Mouse (Mus musculus): ENCODE data around the gene Fntb. TPM values are rescaled to one million over a fixed set of nuclear protein-coding genes. Genes with fewer than 3 reads are reported as not detected.

Fntb gene
- polyA plus RNA-seq, 1 experiment = 23.8 TPM

- no peak overlapping the region for H3K4me2 ChIP-seq (ENCODE audit: low read depth)
- H3K4me3 ChIP-seq = no peak overlapping the region
- no peaks in the 10 kb centered on the region for H3K27me3 ChIP-seq (ENCODE audit: control insufficient read depth, insufficient read depth, insufficient read length)
- no peaks in the 10 kb centered on the region for H3K36me3 ChIP-seq (ENCODE audit: control insufficient read depth, insufficient read depth)
- no peaks in the 10 kb centered on the region for H3K79me2 ChIP-seq (ENCODE audit: control insufficient read depth, insufficient read depth)
- no peak for TF ChIP-seq SRF (IDR thresholded peaks at IDR 0.05; ENCODE audit: control insufficient read depth, insufficient read length, low read depth)
- no peak for TF ChIP-seq USF1 (IDR thresholded peaks at IDR 0.05; ENCODE audit: low read depth)
- no peak for TF ChIP-seq TCF3 (IDR thresholded peaks at IDR 0.05; ENCODE audit: insufficient read length, low read depth)
- TF ChIP-seq CEBPB (IDR thresholded peaks at IDR 0.05; ENCODE audit: insufficient read depth, poor library complexity, severe bottlenecking) = no peak
- TF ChIP-seq TCF12 (IDR thresholded peaks at IDR 0.05; ENCODE audit: insufficient read depth, poor library complexity, severe bottlenecking) = no peak
- no peak for TF ChIP-seq MAX (IDR thresholded peaks at IDR 0.05; ENCODE audit: low read depth)
- TF ChIP-seq MYOG (IDR thresholded peaks at IDR 0.05; ENCODE audit: control insufficient read depth in 1 of 3, insufficient read depth in 1 of 3, insufficient read length in 2 of 3, low read depth in 2 of 3) = no peak
- TF ChIP-seq REST (IDR thresholded peaks at IDR 0.05; ENCODE audit: insufficient read depth, insufficient read length) = no peak
- H3ac ChIP-seq (ENCODE audit: control insufficient read depth, insufficient read length) = no peak overlapping the region
These were observed 13.1 kb downstream of the Fntb start for GRCm38 (mm10) chr12:76778305-76779083.

GRCm38 (mm10) chr12:76779951-76780350 lies 14.6 kb downstream of the Fntb start:
- Histone ChIP-seq H3K4me3 (no peak overlapping the region), H3K27me3 (ENCODE audit: control insufficient read depth, insufficient read depth, insufficient read length) (no peaks in the 10 kb centered on the region), H3ac (ENCODE audit: control insufficient read depth, insufficient read length) (no peak overlapping the region), H3K4me2 (ENCODE audit: low read depth) (no peak overlapping the region), H3K36me3 (ENCODE audit: control insufficient read depth, insufficient read depth) (no peaks in the 10 kb centered on the region), H3K79me2 (ENCODE audit: control insufficient read depth, insufficient read depth) (no peaks in the 10 kb centered on the region)
- TF ChIP-seq MYOG (IDR thresholded peaks at IDR 0.05; ENCODE audit: control insufficient read depth in 1 of 3, insufficient read depth in 1 of 3, insufficient read length in 2 of 3, low read depth in 2 of 3) (no peak), POLR2A (IDR thresholded peaks at IDR 0.05; ENCODE audit: insufficient read length, low read depth) (no peak), POLR2AphosphoS2 (IDR thresholded peaks at IDR 0.05; ENCODE audit: insufficient read length, low read depth) (no peak), MAX (IDR thresholded peaks at IDR 0.05; ENCODE audit: low read depth) (no peak), REST (IDR thresholded peaks at IDR 0.05; ENCODE audit: insufficient read depth, insufficient read length) (no peak), MYOD1 (IDR thresholded peaks at IDR 0.05; ENCODE audit: control insufficient read depth in 1 of 3, insufficient read length in 2 of 3, low read depth in 2 of 3) (no peak), TCF12 (IDR thresholded peaks at IDR 0.05; ENCODE audit: insufficient read depth, poor library complexity, severe bottlenecking) (no peak), E2F4 (IDR thresholded peaks at IDR 0.05; ENCODE audit: insufficient read depth) (no peak), TCF3 (IDR thresholded peaks at IDR 0.05; ENCODE audit: insufficient read length, low read depth) (no peak), USF1 (IDR thresholded peaks at IDR 0.05; ENCODE audit: low read depth) (no peak), SRF (IDR thresholded peaks at IDR 0.05; ENCODE audit: control insufficient read depth, insufficient read length, low read depth) (no peak), CEBPB (IDR thresholded peaks at IDR 0.05; ENCODE audit: insufficient read depth, poor library complexity, severe bottlenecking) (no peak)

- H3ac ChIP-seq (ENCODE audit: control insufficient read depth, insufficient read length) = no peak overlapping the region
- no peak for TF ChIP-seq REST (IDR thresholded peaks at IDR 0.05; ENCODE audit: insufficient read depth, insufficient read length)
- TF ChIP-seq TCF3 (IDR thresholded peaks at IDR 0.05; ENCODE audit: insufficient read length, low read depth) = no peak
- H3K4me3 ChIP-seq = no peak overlapping the region
- H3K4me2 ChIP-seq (ENCODE audit: low read depth) = no peak overlapping the region
- no peaks in the 10 kb centered on the region for H3K27me3 ChIP-seq (ENCODE audit: control insufficient read depth, insufficient read depth, insufficient read length)
- H3K36me3 ChIP-seq (ENCODE audit: control insufficient read depth, insufficient read depth) = no peaks in the 10 kb centered on the region
- H3K79me2 ChIP-seq (ENCODE audit: control insufficient read depth, insufficient read depth) = no peaks in the 10 kb centered on the region
These were observed 15.5 kb downstream of the Fntb start for GRCm38 (mm10) chr12:76780639-76781468.

- Histone ChIP-seq H3K4me3 (no peak overlapping the region), H3K79me2 (ENCODE audit: control insufficient read depth, insufficient read depth) (no peaks in the 10 kb centered on the region), H3K36me3 (ENCODE audit: control insufficient read depth, insufficient read depth) (no peaks in the 10 kb centered on the region), H3K4me2 (ENCODE audit: low read depth) (no peak overlapping the region), H3ac (ENCODE audit: control insufficient read depth, insufficient read length) (no peak overlapping the region), H3K27me3 (ENCODE audit: control insufficient read depth, insufficient read depth, insufficient read length) (no peaks in the 10 kb centered on the region)
- no peak for TF ChIP-seq POLR2AphosphoS2 (IDR thresholded peaks at IDR 0.05; ENCODE audit: insufficient read length, low read depth)
- no peak for TF ChIP-seq SRF (IDR thresholded peaks at IDR 0.05; ENCODE audit: control insufficient read depth, insufficient read length, low read depth)
- no peak for TF ChIP-seq CEBPB (IDR thresholded peaks at IDR 0.05; ENCODE audit: insufficient read depth, poor library complexity, severe bottlenecking)
These were observed 18.7 kb downstream of the Fntb start for GRCm38 (mm10) chr12:76784056-76784619.

All from myocyte (in vitro differentiated cells).